Mouse (Mus musculus) testis, adult 2 months (tissue): ENCODE data around the gene Tkfc.

Source experiments
- CTCF ChIP-seq: fragments of 200-500 bp; IDR thresholded peaks from 2 replicates; pipeline ENCODE4 v1.5.1; 2012; ENCODE audit warnings: low read depth, mild to moderate bottlenecking, inconsistent platforms, low read length, moderate library complexity; ENCODE audit not compliant: control insufficient read depth, insufficient read depth, insufficient replicate concordance
- POLR2A ChIP-seq: fragments of 200-500 bp; IDR thresholded peaks from 2 replicates; pipeline ENCODE4 v1.6.1; 2012; ENCODE audit warnings: low read depth, mild to moderate bottlenecking, inconsistent platforms, low read length, moderate library complexity; ENCODE audit not compliant: control insufficient read depth

GRCm38 (mm10) chr19:10648156-10648555, 42.7 kb upstream of the Tkfc start:
- peak; percentile 28; the same call in 1 of the 2 replicates for TF ChIP-seq POLR2A
- TF ChIP-seq CTCF, result no peak
